27 mouse cellular contexts compared by ENCODE assay signal in genomic region chr3:159878983-159879382, GRCm38 (mm10). TPM values are rescaled to one million over a fixed set of nuclear protein-coding genes. Genes with fewer than 3 reads are reported as not detected.
DNase-seq lines count a peak whose midpoint lies in the region; ATAC-seq and TF ChIP-seq lines count a peak whose summit lies in the region.
"Had no signal": no experiment of that assay in that cellular context is flagged by ENCODE, and none has a peak within 500 bp of the region (broad histone marks: within the 10 kb centered on the region; RNA-seq: fewer than 3 reads in every experiment).

No protein-coding gene starts in this region.

- no peak overlapping the region for H3K27ac ChIP-seq in hindbrain, postnatal 0 days
- no peak overlapping the region for H3K27ac ChIP-seq in hindbrain, embryonic 12.5 days
- H3K27ac ChIP-seq: heart, embryonic 10.5 days; left cerebral cortex, adult 2 months; limb, embryonic 15.5 days; liver, embryonic 14.5 days; neural tube, embryonic 15.5 days; stomach, embryonic 15.5 days had no signal

- H3K27me3 ChIP-seq in hindbrain, postnatal 0 days (ENCODE audit: insufficient read depth, low read length) = no peaks in the 10 kb centered on the region
- H3K27me3 ChIP-seq in hindbrain, embryonic 12.5 days = no peaks in the 10 kb centered on the region
- H3K27me3 ChIP-seq: limb, embryonic 15.5 days; megakaryocyte, embryonic 14.5 days; neural tube, embryonic 15.5 days; stomach, embryonic 15.5 days had no signal

- no peak overlapping the region for H3K9ac ChIP-seq in hindbrain, postnatal 0 days (replicated peaks; ENCODE audit: low read length)
- no peak overlapping the region for H3K9ac ChIP-seq in hindbrain, embryonic 12.5 days
- H3K9ac ChIP-seq: limb, embryonic 15.5 days; liver, embryonic 14.5 days; lung, embryonic 14.5 days; neural tube, embryonic 15.5 days; stomach, embryonic 15.5 days had no signal

- no peaks in the 10 kb centered on the region for H3K36me3 ChIP-seq in hindbrain, postnatal 0 days (ENCODE audit: insufficient read depth, low read length)
- no peaks in the 10 kb centered on the region; the same call in 1 of the 2 replicates for H3K36me3 ChIP-seq in hindbrain, embryonic 12.5 days
- H3K36me3 ChIP-seq: neural tube, embryonic 15.5 days; stomach, embryonic 15.5 days had no signal

- DNase-seq in embryo, embryonic 10.5 days (ENCODE audit: low spot score) = peak; percentile 34
- no peak for DNase-seq in embryo, embryonic 9.5 days (ENCODE audit: extremely low spot score)
- DNase-seq in hindbrain, postnatal 0 days (ENCODE audit: low spot score) = peak; percentile 15
- DNase-seq in brain, adult 2 months (ENCODE audit: low read depth, low spot score) = peak; percentile 12
- peak; percentile 9 for DNase-seq in mesoderm, embryonic 11.5 days (ENCODE audit: low read depth, low spot score)
- DNase-seq in thymus, adult 18-20 months = no peak
- DNase-seq in cerebellum, postnatal 4 days (ENCODE audit: low spot score in 2 of 2) = no peak
- DNase-seq: adrenal gland, postnatal 14 days; cerebellum, adult 9-11 months; heart, postnatal 4 days; kidney, adult 18-20 months; kidney, postnatal 4 days; lung, embryonic 14.5 days; lung, postnatal 36 days; right cerebral cortex, adult 18-20 months; right cerebral cortex, postnatal 4 days; thymus, adult 2 months had no signal

- TF ChIP-seq CTCF in hindbrain, postnatal 0 days (IDR thresholded peaks at IDR 0.05; ENCODE audit: low read depth) = no peak

- no peak overlapping the region for H3K4me3 ChIP-seq in hindbrain, postnatal 0 days (ENCODE audit: low read length)
- H3K4me3 ChIP-seq in hindbrain, embryonic 12.5 days = no peak overlapping the region
- H3K4me3 ChIP-seq: heart, embryonic 10.5 days; left cerebral cortex, adult 2 months; limb, embryonic 15.5 days; megakaryocyte, embryonic 14.5 days; myocyte; neural tube, embryonic 15.5 days; stomach, embryonic 15.5 days had no signal

- no peaks in the 10 kb centered on the region for H3K4me1 ChIP-seq in hindbrain, postnatal 0 days (ENCODE audit: insufficient read depth, low read length)
- H3K4me1 ChIP-seq in hindbrain, embryonic 12.5 days = no peaks in the 10 kb centered on the region
- H3K4me1 ChIP-seq: limb, embryonic 15.5 days; neural tube, embryonic 15.5 days; stomach, embryonic 15.5 days had no signal

- H3K4me2 ChIP-seq in hindbrain, postnatal 0 days (ENCODE audit: low read depth, low read length) = no peak overlapping the region
- no peak overlapping the region for H3K4me2 ChIP-seq in hindbrain, embryonic 12.5 days (replicated peaks)
- H3K4me2 ChIP-seq: limb, embryonic 15.5 days; lung, embryonic 14.5 days; neural tube, embryonic 15.5 days; stomach, embryonic 15.5 days had no signal

- no peaks in the 10 kb centered on the region for H3K9me3 ChIP-seq in hindbrain, postnatal 0 days (ENCODE audit: low read length)
- H3K9me3 ChIP-seq in hindbrain, embryonic 12.5 days (replicated peaks) = no peaks in the 10 kb centered on the region
- H3K9me3 ChIP-seq: heart, embryonic 10.5 days; limb, embryonic 15.5 days; megakaryocyte, embryonic 14.5 days; neural tube, embryonic 15.5 days; stomach, embryonic 15.5 days had no signal

- no peak for ATAC-seq in hindbrain, postnatal 0 days
- ATAC-seq in hindbrain, embryonic 12.5 days (ENCODE audit: low FRiP score) = no peak
- ATAC-seq: inflammation-experienced regulatory T-cells, adult 6 months had no signal

RNA-seq across cellular contexts. Expression of gene Wls, which starts 39.5 kb away (rescaled TPM):
- total RNA-seq in hindbrain, postnatal 0 days (2014; rRNA removed) = 26.1 and 41.3 TPM in 2 replicates
- polyA plus RNA-seq in hindbrain, postnatal 0 days (2015; fragmentation: Nextera tagmentation; extraction: Ambion mirVana) = 57.3 and 59.2 TPM in 2 replicates
- 156 and 162 TPM in 2 replicates for polyA plus RNA-seq in hindbrain, embryonic 12.5 days (2016; fragmentation: Nextera tagmentation; extraction: Ambion mirVana)

Comparison
In these comparisons a context has a peak if more than half of its experiments do, and no peak if none do; other contexts are left out.
1. DNase-seq: peak in embryo, embryonic 10.5 days (single experiment), hindbrain, postnatal 0 days (single experiment), brain, adult 2 months (single experiment) and mesoderm, embryonic 11.5 days (single experiment); none in embryo, embryonic 9.5 days (single experiment), thymus, adult 18-20 months (0 of 2) and cerebellum, postnatal 4 days (0 of 2).